Mouse (Mus musculus): ENCODE data around the gene Vps25. TPM values are rescaled to one million over a fixed set of nuclear protein-coding genes. Genes with fewer than 3 reads are reported as not detected.

Gene Vps25
- total and polyA plus RNA-seq, 3 experiments = 75.5 to 107 TPM; not detected in 1

- no peak for TF ChIP-seq CHD1 (IDR thresholded peaks at IDR 0.05; ENCODE audit: low read depth, low read length)
- TF ChIP-seq ELF1 (IDR thresholded peaks at IDR 0.05; ENCODE audit: low read depth, low read length) = no peak
- no peak for TF ChIP-seq ZMIZ1 (IDR thresholded peaks at IDR 0.05; ENCODE audit: low read depth, low read length)
- TF ChIP-seq HCFC1 (IDR thresholded peaks at IDR 0.05; ENCODE audit: low read depth, low read length) = no peak
- no peak for TF ChIP-seq CTCF (IDR thresholded peaks at IDR 0.05 in 2 of 3, conservative IDR thresholded peaks at IDR 0.05 in 1 of 3; ENCODE audit: control insufficient read depth in 1 of 3, insufficient read depth in 1 of 3, low read depth in 2 of 3, low read length in 3 of 3, poor library complexity in 1 of 3, severe bottlenecking in 1 of 3)
- TF ChIP-seq MAX (IDR thresholded peaks at IDR 0.05; ENCODE audit: low read length) = no peak
- TF ChIP-seq POLR2A (IDR thresholded peaks at IDR 0.05; ENCODE audit: control insufficient read depth in 1 of 2, insufficient read depth in 1 of 2, low read depth in 1 of 2, low read length in 2 of 2, poor library complexity in 1 of 2) = 0 out of 4 replicates have a peak, but pooled peaks of 1 of the 2 experiments have one; percentile 4
- no peak for TF ChIP-seq POLR2AphosphoS2 (IDR thresholded peaks at IDR 0.05; ENCODE audit: low read length)
- Histone ChIP-seq H3K9ac (ENCODE audit: control insufficient read depth, low read depth, low read length, poor library complexity, severe bottlenecking) (peak overlapping the region; percentile 80), H3K36me3 (ENCODE audit: control insufficient read depth in 1 of 2, insufficient read depth in 2 of 2, low read length in 2 of 2) (peaks cover 0 to 10% of the 10 kb centered on the region in 2 experiments; a peak in 2 of 4 replicates), H3K27me3 (ENCODE audit: control insufficient read depth in 1 of 2, insufficient read depth in 2 of 2, low read length in 2 of 2) (no peaks in the 10 kb centered on the region; a peak in 1 of 4 replicates), H3K79me2 (ENCODE audit: control insufficient read depth, insufficient read depth, low read length, poor library complexity) (peaks cover 3% of the 10 kb centered on the region; the same call in 1 of the 2 replicates), H3K4me3 (ENCODE audit: control insufficient read depth in 1 of 2, insufficient read depth in 1 of 2, low read depth in 2 of 2, low read length in 2 of 2) (peak overlapping the region; percentile 72 to 80), H3K9me3 (replicated peaks; ENCODE audit: insufficient read depth, low read length) (no peaks in the 10 kb centered on the region), H3K4me1 (ENCODE audit: control insufficient read depth in 1 of 2, insufficient read depth in 2 of 2, low read length in 2 of 2) (peaks cover 3 to 20% of the 10 kb centered on the region in 2 experiments; a peak in 3 of 4 replicates), H3K27ac (ENCODE audit: control insufficient read depth, low read depth, low read length) (peak overlapping the region; percentile 23; the same call in 1 of the 2 replicates)
- DNase-seq (ENCODE audit: low read depth, low spot score) = peak; percentile 43
Measured at GRCm38 (mm10) chr11:101260826-101261380, 7.4 kb downstream of the Vps25 start.

- Histone ChIP-seq H3K79me2 (ENCODE audit: control insufficient read depth, insufficient read depth, low read length, poor library complexity) (peaks cover 3% of the 10 kb centered on the region; the same call in 1 of the 2 replicates), H3K27me3 (ENCODE audit: control insufficient read depth in 1 of 2, insufficient read depth in 2 of 2, low read length in 2 of 2) (no peaks in the 10 kb centered on the region; a peak in 1 of 4 replicates), H3K36me3 (ENCODE audit: control insufficient read depth in 1 of 2, insufficient read depth in 2 of 2, low read length in 2 of 2) (peaks cover 0 to 10% of the 10 kb centered on the region in 2 experiments; a peak in 2 of 4 replicates), H3K9me3 (replicated peaks; ENCODE audit: insufficient read depth, low read length) (no peaks in the 10 kb centered on the region), H3K9ac (ENCODE audit: control insufficient read depth, low read depth, low read length, poor library complexity, severe bottlenecking) (no peak overlapping the region), H3K4me1 (ENCODE audit: control insufficient read depth in 1 of 2, insufficient read depth in 2 of 2, low read length in 2 of 2) (peaks cover 3 to 20% of the 10 kb centered on the region in 2 experiments; a peak in 3 of 4 replicates), H3K27ac (ENCODE audit: control insufficient read depth, low read depth, low read length) (no peak overlapping the region), H3K4me3 (ENCODE audit: control insufficient read depth in 1 of 2, insufficient read depth in 1 of 2, low read depth in 2 of 2, low read length in 2 of 2) (no peak overlapping the region)
- TF ChIP-seq MAZ (IDR thresholded peaks at IDR 0.05; ENCODE audit: low read depth, low read length) = no peak
- no peak for TF ChIP-seq ZC3H11A (IDR thresholded peaks at IDR 0.05; ENCODE audit: low read depth, low read length)
- TF ChIP-seq JUND (IDR thresholded peaks at IDR 0.05; ENCODE audit: low read depth, low read length) = no peak
- TF ChIP-seq TBP (IDR thresholded peaks at IDR 0.05; ENCODE audit: low read depth, low read length) = no peak
- TF ChIP-seq GABPA (IDR thresholded peaks at IDR 0.05; ENCODE audit: low read depth, low read length) = no peak
- no peak for TF ChIP-seq BHLHE40 (IDR thresholded peaks at IDR 0.05; ENCODE audit: borderline replicate concordance, low read depth, low read length)
- no peak for TF ChIP-seq NRF1 (IDR thresholded peaks at IDR 0.05; ENCODE audit: insufficient read depth, low read depth, low read length, poor library complexity, severe bottlenecking)
- no peak for TF ChIP-seq TAL1 (IDR thresholded peaks at IDR 0.05; ENCODE audit: low read length)
- DNase-seq (ENCODE audit: low read depth, low spot score) = no peak
Measured at GRCm38 (mm10) chr11:101262272-101262967, 8.9 kb downstream of the Vps25 start.

Data from MEL (cell line).